Mouse (Mus musculus) limb, embryonic 14.5 days (tissue): Measurements from ENCODE around the gene Olfr312. TPM values are rescaled to one million over a fixed set of nuclear protein-coding genes. Genes with fewer than 3 reads are reported as not detected.
"Not testable (repeated sequence)": the region's sequence is repeated elsewhere in the genome, so short reads cannot be mapped to it uniquely, and the experiment has no call there.

ENCODE experiments used
- ATAC-seq: fragments of 200-750 bp; cut with Nextera tagmentation; 2 replicates; pipeline ENCODE4 v1.8.0; 2017; ENCODE audit warnings: low read depth, moderate number of reproducible peaks, moderate TSS enrichment; ENCODE audit not compliant: low FRiP score
- DNase-seq: peaks from one replicate; pipeline ENCODE4 v3.0.0-alpha.2; 2015; ENCODE audit warnings: low spot score
- H3K27ac ChIP-seq: fragments of 300-500 bp; sonication (generic); replicated peaks from 2 replicates; pipeline ENCODE4 v1.5.1; 2014; ENCODE audit warnings: low read depth, mild to moderate bottlenecking, low read length, moderate library complexity, mixed read lengths
- H3K27me3 ChIP-seq: fragments of 300-500 bp; sonication (generic); 2 replicates; pipeline ENCODE4 v1.6.1; 2014; ENCODE audit warnings: low read length, mixed read lengths; ENCODE audit not compliant: control insufficient read depth, insufficient read depth
- H3K36me3 ChIP-seq: fragments of 300-500 bp; sonication (generic); 2 replicates; pipeline ENCODE4 v1.6.1; 2014; ENCODE audit warnings: mild to moderate bottlenecking, low read length, moderate library complexity, mixed read lengths; ENCODE audit not compliant: control insufficient read depth, insufficient read depth
- H3K4me1 ChIP-seq: fragments of 300-500 bp; sonication (generic); 2 replicates; pipeline ENCODE4 v1.6.1; 2014; ENCODE audit warnings: antibody characterized with exemption, low read length, mixed read lengths; ENCODE audit not compliant: control insufficient read depth, insufficient read depth
- H3K4me2 ChIP-seq: fragments of 300-500 bp; sonication (generic); replicated peaks from 2 replicates; pipeline ENCODE4 v1.6.1; 2014; ENCODE audit warnings: low read depth, mild to moderate bottlenecking, low read length, moderate library complexity; ENCODE audit not compliant: severe bottlenecking
- H3K4me3 ChIP-seq: fragments of 300-500 bp; sonication (generic); replicated peaks from 2 replicates; pipeline ENCODE4 v1.5.1; 2014; ENCODE audit warnings: low read length
- H3K9ac ChIP-seq: fragments of 300-500 bp; sonication (generic); 2 replicates; pipeline ENCODE4 v1.6.1; 2014; ENCODE audit warnings: mild to moderate bottlenecking, low read depth, low read length, moderate library complexity; ENCODE audit not compliant: severe bottlenecking
- H3K9me3 ChIP-seq: fragments of 300-500 bp; sonication (generic); 2 replicates; pipeline ENCODE4 v1.6.1; 2016; ENCODE audit warnings: low read length; ENCODE audit not compliant: control insufficient read depth
- POLR2A ChIP-seq: fragments of 200-500 bp; IDR thresholded peaks from 2 replicates; pipeline ENCODE4 v1.8.0; 2012; ENCODE audit warnings: inconsistent platforms, mild to moderate bottlenecking, moderate library complexity, borderline replicate concordance; ENCODE audit not compliant: insufficient read depth, insufficient read length; ENCODE audit errors: extremely low read depth
- WGBS: fragments of 180-500 bp; shearing (Covaris S2); extraction: QIAGEN DNeasy Blood & Tissue Kit; methylation state at CpG from one replicate; pipeline ENCODE4 v1.1.7; 2014; 5-methylcytosine and 5-hydroxymethylcytosine counted together
- polyA plus RNA-seq, 2 experiments: library from polyadenylated mRNA; depleted of rRNA in 1 of 2; stranded (reverse) in 1 of 2; unstranded in 1 of 2; fragments of >200 nt; fragmentation: Nextera tagmentation in 1 of 2; extraction: Ambion mirVana in 1 of 2; gene quantifications; 2 replicates each; pipeline versions ENCODE4 v1.2.1 to v1.2.3; 2012 to 2014

Olfr312 gene
- polyA plus RNA-seq, 2 experiments: not detected

DNA sequence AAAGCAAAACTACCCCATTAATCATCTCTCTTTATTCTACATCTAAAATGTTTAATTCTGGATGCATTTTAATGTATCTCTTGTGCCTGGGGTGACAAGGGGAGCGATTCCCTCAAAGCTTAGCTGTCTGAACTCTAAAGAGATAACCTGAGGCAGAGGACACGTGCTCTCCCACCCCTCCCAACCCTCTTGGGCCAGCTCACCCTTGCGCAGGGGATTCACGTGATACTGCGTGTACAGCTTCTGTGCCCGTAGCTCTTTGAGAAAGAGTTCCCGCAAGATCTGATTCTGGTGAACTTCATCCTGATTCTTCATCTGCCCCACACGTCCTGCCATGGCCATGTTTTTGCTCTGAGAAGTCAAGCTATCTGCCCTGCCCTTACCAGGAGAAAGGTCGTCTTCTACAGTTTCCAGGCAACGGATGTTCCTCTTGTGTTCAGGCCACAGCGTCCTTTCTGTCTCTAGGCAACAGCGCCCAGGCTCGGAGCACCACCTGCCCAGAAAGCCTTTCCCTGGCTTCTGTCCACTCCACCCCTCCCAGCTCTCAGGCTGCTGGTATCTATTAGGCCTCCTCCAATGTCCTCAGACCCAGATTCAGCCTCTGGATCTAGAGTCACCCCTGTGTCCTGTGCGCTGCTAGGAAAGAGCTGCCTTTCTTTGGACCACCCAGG, 27.3 kb upstream of the Olfr312 start, which contains the start of gene Fam183b:
Gene Fam183b (minus strand): TSS at position 403 of the 671 bp plus-strand sequence.
- no peak for TF ChIP-seq POLR2A
- Histone ChIP-seq H3K36me3 (no peaks in the 10 kb centered on the region), H3K27me3 (no peaks in the 10 kb centered on the region), H3K4me1 (no peaks in the 10 kb centered on the region), H3K27ac (no peak within 1 kb of the TSS), H3K9ac (no peak within 1 kb of the TSS), H3K9me3 (no peaks in the 10 kb centered on the region), H3K4me3 (no peak within 1 kb of the TSS), H3K4me2 (no peak within 1 kb of the TSS)
- ATAC-seq: no peak
- 42% methylated on average over 14 of the region's 14 CpGs for WGBS
- no peak for DNase-seq

DNA sequence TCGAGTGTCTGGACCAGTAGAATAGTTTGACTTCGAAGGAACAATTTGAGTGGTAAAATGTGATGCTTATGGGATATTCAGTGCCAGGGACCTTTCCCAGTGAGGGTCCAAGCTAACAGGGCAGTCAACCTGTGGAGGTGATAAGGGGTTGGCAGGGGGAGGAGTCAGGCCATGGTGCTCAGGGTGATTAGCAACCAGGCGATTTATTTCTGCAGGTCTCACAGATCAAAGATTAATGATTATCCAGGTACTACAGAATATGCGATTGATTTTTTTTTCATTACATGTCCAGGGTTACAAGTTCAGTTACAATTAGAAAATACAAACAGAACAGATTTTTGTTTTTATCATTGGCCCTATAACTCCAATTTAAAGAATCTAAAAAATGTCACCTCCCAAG, 25.2 kb upstream of the Olfr312 start:
- no peak for DNase-seq
- no peak for ATAC-seq
- TF ChIP-seq POLR2A: no peak
- no peaks in the 10 kb centered on the region for H3K4me1 ChIP-seq
- no peak overlapping the region for H3K4me3 ChIP-seq
- H3K27me3 ChIP-seq: no peaks in the 10 kb centered on the region
- H3K9ac ChIP-seq: no peak overlapping the region
- H3K27ac ChIP-seq: no peak overlapping the region
- 61% methylated on average over 4 of the region's 4 CpGs for WGBS
- H3K36me3 ChIP-seq: no peaks in the 10 kb centered on the region
- no peaks in the 10 kb centered on the region for H3K9me3 ChIP-seq
- H3K4me2 ChIP-seq: no peak overlapping the region

DNA sequence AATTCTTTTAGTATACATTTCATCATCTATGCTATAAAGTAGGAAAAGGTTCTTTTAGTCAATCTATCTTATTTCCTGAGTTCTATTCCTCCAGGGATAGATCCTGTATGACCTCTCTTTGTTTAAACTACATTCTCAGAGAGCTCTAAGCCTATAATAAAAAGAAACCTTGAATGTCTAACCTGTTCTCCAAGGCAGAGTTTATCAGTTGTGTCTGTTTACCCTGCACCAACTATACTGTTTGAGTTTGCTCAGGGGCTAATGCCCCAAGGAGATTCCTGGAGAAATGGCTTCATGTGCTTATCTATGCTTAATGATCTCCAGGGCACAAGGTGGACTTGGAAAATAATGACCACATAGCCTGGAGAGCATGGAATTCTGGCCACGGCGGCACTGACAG, 24.6 kb upstream of the Olfr312 start:
- no peaks in the 10 kb centered on the region for H3K4me1 ChIP-seq
- H3K9me3 ChIP-seq: no peaks in the 10 kb centered on the region
- H3K27me3 ChIP-seq: no peaks in the 10 kb centered on the region
- no peak overlapping the region for H3K4me2 ChIP-seq
- H3K36me3 ChIP-seq: no peaks in the 10 kb centered on the region
- ATAC-seq (no peak), DNase-seq (no peak)
- TF ChIP-seq POLR2A: no peak
- 68% methylated on average over 2 of the region's 2 CpGs for WGBS
- no peak overlapping the region for H3K4me3 ChIP-seq
- no peak overlapping the region for H3K9ac ChIP-seq
- H3K27ac ChIP-seq: no peak overlapping the region

DNA sequence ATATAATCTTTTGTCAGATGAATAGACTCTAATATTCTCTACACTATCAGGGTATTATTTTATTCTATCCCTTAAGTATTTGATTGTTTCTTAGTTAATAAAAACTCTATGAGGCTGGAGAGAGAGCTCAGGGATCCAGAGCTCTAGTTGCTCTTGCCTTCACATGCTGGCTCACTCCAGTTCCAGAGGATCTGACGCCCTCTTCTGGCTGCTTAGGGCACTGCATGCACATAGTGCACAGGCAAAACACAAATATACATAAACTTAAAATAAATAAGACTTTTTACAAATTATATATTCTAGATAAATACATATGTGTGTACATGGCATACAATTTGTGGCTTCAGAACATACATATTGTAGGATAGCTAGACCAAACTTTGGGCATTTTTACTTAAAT, 17.0 kb upstream of the Olfr312 start:
- Histone ChIP-seq H3K27me3 (no peaks in the 10 kb centered on the region), H3K27ac (no peak overlapping the region), H3K36me3 (no peaks in the 10 kb centered on the region), H3K9me3 (no peaks in the 10 kb centered on the region), H3K9ac (no peak overlapping the region), H3K4me2 (no peak overlapping the region), H3K4me1 (no peaks in the 10 kb centered on the region), H3K4me3 (no peak overlapping the region)
- ATAC-seq: no peak
- DNase-seq: no peak
- 0% methylated on average over 1 of the region's 1 CpGs for WGBS
- TF ChIP-seq POLR2A: no peak

DNA sequence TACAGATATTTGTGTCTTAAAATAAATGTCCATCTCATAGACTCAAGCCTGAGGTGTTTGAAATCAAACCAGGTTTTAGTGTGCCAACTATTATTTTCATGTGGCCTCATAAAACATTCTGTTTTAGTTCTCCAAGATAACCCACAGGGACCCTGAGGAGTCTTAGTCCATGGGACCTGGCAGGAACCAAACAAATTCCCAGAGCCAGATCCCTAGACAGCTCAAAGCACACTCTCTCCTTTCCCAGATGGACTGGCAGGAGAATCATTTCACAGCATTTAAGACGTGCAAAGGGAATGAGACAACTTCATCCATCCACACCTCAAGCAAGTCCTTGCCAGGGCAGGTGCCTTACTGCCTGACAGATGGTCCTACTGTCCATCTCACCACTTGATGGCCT, 14.3 kb upstream of the Olfr312 start, which contains the start of gene Olfr313:
Gene Olfr313 (plus strand): TSS at position 301 of the 400 bp plus-strand sequence.
- H3K9ac ChIP-seq, H3K9me3 ChIP-seq, ATAC-seq, H3K4me2 ChIP-seq, DNase-seq, H3K4me3 ChIP-seq, H3K4me1 ChIP-seq, H3K36me3 ChIP-seq, H3K27me3 ChIP-seq, H3K27ac ChIP-seq: not testable (repeated sequence)
- 57% methylated on average over 1 of the region's 1 CpGs for WGBS
